Mouse (Mus musculus) regulatory T cell (primary cell): ENCODE data around the gene Gm20388.

ENCODE experiments used
- in situ Hi-C: fragments of 300-600 bp; cut with MboI, MseI; formaldehyde crosslinking; loops from one replicate; pipeline ENCODE4 v1.15.1; 2025; ENCODE audit warnings: high pct_unique_total_duplicates

The Gm20388 gene

DNA sequence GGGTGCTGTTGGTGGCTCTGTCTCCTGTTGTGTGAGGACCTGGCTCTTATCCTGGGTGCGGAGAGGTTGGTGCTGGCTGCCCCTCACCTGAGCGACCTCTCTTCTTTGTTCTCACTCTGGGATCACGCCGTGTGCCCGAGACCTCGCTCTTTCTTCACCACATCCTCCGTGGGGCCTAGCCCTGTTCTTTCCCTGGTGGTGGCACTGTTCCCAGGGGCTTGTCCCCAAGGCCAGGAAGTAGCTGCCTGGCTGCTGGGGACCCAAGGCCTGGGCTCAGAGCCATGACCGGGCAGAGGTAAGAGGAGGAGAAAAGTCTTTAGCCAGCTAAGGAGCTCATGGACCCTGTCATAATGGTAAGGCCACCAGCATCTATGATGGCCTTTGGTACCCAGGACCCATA, 343.0 kb downstream of the Gm20388 start:
- in situ Hi-C loops = no loop called here

GRCm38 (mm10) chr8:120255406-120255987, 344.9 kb downstream of the Gm20388 start:
- in situ Hi-C loops = no loop called here

DNA sequence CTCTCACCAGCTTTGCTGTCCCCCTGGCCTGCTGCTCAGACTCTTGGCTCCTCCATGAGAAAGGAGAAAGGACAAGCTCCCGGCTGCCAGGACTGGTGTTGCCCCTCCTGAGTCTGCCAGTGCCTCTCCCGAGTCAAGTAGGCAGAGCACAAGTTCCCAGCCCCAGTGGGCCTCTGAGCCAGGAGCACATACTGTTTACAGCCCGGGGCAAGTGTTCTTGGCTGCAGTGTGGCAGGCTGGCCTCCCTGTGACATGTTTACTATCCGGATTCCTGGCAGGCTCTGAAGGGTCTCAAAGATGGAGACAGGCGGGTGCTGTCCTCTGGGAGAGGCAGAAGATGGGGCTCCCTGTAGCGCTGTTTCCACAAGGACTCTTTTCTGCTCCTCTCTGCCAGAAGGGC, 346.3 kb downstream of the Gm20388 start:
- in situ Hi-C loops = no loop called here

GRCm38 (mm10) chr8:120259206-120259605, 348.6 kb downstream of the Gm20388 start:
- in situ Hi-C loops = no loop called here

DNA sequence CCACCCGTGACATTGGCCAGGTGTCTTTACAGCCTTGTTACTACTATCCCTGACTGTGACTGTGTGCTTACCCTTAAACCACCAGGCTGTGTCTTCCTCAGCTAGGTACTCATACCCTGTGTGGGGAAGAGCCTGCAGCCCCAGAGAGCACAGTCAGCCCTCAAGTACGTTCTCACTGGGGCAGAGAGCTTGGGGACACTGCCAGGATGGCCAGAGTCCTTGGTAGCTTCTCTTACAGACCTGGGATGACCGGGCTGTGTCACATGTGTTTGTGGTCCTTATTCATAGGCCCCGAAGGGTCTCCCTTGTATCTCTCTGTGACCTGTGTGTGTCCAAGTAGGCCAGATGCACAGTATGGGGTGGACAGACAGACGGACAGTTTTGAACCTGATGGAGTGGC, 350.0 kb downstream of the Gm20388 start:
- in situ Hi-C loops = no loop called here

DNA sequence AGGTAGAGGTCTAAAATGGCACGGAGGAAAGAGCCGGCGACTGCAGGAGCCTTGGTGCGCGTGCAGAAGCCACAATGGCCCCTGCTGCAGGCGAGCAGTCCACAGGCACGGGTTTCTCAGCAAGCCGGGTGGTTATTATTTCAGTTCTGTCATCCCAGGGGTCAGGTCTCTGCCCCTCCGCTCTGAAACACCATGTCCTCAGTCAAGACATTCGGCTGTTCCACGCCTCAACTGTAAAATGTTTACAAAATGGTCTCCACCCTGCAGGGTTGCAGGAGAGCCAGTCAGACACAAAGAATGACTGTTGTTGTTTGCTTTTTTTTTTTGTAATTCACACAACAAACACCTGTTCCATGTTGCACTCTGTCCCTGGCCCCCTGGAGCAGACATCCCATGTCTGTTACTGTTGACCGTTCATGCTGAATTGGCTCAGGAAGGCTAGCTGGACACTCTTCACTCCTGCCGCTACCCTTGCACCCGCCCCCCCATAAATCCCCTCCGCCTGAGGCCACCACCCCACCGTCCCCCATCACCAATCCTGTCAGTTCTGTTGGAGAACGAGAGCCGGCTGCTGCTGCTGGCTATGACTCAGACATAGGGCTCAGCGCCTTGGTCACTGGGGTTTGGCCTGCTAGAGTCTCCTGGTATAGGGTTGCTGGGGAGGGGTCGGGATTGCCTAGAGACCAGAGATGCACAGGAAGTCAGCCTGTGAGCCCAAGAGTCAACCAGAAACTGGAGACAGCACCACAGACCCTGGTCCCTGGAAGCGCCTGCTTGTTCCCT, 350.9 kb downstream of the Gm20388 start:
- in situ Hi-C loops = no loop called here

DNA sequence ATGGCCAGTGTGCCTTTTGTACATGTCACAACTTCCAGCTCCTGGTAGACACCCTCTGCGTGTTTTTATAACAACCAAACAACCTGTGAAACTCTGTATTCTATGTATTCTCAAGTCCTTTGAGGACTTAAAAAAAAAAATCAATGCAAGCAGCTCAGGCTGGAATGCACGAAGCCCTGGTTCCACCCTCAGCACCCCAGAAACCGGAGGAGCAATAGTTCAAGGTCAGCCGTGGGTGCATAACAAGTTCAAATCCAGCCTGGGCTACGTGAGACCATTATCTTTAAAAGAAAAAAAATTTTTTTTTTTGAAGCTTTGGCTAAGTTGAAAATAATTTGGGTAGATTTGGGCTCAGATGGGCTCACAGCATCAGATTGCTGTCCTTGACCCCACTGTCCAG, 353.2 kb downstream of the Gm20388 start:
- in situ Hi-C loops = no loop called here

DNA sequence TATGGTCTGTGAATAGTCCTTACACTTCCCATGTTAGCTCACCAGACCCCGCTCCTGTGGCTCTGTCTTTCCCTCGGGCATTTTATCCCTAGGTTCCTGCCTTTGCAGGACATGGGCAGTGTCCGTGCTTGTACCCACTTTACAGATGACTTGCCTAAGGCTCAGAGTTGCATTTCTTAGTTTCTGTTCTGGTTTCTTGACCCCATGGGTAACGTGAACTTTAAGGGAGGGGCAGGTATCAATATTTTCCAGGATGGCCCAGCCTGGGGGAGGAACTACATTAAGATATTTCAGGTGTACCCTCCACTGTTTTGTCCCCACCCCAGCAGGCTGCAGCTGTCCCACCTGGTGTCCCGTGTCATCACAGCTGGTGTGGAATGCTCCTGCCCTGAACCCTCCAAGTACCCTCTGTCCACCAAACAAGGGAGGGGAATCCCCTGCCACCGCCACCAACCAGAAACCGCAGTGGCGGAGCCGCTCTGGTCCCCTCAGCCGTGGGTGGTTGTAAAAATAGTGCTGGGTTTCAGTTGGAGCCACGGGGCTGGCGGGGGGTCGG, 353.8 kb downstream of the Gm20388 start:
- in situ Hi-C loops = no loop called here

DNA sequence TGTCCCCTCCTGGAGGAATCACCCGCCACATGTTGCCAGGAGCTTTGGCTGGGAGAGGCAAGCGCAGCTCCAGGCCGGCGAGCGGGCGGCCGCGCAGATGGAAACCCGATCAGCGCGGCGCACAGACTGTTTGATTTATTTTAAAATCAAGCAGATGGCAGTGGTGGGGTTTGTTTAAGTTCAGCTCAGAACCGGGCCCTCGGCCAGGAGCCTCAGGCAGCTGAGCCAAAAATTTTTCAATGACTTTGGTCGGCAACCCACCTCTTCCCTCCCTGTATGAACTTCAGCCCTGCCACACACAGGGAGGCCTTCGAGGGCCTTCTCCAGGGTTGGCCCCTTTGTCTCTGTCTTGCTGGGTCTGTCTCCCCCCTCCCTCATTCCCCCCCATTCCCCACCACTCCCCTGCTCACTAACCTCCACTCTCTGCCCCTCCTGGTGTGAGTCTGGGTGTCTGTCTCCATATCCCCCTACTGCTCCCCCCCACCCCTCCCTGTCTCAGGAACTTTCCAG, 354.4 kb downstream of the Gm20388 start:
- in situ Hi-C loops = no loop called here

DNA sequence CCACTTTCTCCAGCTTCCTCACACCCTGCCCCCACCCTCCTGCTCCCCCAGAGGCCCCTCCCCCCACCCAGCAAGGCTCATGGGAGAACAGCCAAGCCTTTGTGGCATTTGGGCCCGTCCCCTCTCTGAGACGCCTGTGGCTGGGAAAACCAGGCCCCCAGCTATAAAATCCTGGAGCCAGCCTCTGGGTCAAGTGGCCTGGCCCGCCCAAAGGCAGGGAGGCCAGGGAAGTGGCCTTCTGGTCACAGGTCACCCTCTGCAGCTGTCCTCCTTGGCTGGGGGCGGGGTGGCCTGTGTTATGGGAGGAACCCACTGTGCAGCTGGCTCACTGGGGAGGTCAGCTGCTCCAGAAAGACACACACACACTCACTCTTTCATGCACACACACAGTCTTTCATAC, 354.8 kb downstream of the Gm20388 start:
- in situ Hi-C loops = no loop called here

DNA sequence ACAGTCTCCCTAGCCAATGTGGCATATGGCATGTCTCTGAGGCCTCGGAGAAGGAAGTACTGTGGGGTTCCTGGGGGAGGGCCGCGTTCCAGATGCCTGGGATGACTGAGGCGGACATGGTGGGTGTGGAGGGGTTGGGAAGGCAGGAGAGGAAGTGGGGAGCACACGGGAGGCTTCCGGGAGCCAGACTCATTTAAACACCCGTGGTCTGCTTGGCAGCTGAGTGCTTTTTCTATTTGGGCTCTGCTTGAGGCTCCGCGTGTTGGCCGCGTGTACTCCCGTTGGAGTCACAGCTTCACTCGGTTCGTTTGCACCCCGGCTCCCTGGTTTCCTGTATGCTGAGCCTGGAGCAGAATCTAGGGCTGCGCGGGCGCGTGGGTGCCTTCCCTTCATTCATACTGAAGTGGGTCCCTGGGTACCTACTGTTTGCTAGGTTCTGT, 357.9 kb downstream of the Gm20388 start:
- in situ Hi-C loops = no loop called here

GRCm38 (mm10) chr8:120270449-120270848, 359.8 kb downstream of the Gm20388 start:
- in situ Hi-C loops = no loop called here

DNA sequence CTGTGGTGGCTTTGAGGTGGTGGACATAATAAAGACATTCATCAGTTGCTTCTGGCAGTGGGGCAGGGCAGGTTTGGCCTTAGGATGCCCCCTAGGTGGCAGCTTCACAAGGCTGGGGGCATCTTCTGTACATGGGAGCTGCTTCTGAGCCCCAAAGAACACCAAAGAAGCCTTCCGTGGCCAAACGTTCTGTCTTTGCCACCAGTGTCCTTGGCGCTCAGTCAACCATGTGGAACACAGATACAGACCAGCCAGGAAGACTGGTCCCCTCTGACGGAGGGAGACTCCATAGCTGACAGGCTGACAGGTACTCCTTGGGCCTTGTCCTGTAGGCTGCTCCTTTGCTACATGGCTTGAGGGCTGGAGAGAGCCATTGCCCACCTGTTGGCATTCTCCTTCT, 362.8 kb downstream of the Gm20388 start:
- in situ Hi-C loops = no loop called here

- in situ Hi-C loops = no loop called here
These were observed 365.6 kb downstream of the Gm20388 start for GRCm38 (mm10) chr8:120276051-120276890.

DNA sequence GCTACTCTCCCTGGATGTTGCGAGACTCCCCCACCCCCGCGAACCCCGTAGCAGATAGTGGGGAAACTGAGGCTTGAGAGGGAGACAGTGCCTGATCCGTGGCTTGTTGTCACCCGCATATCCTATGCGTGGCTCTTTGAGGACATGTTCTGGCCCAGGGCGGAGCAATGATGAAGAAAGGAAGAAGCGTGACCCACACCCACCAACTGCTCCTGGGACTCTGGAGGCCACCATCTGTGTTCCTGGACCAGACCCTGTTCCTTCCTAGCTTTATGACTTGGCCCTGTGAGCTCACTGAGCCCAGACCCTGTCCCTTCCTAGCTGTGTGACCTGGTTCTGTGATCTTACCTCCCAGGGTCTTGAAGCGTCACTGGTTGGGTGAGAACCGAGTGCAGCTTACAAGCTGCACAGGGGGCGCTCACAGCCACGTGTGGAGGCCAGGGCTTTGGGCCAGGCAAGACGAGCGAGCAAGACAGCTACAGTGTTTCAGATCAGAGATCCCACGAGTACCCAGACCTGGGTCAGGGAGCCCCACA, 366.3 kb downstream of the Gm20388 start:
- in situ Hi-C loops = no loop called here

DNA sequence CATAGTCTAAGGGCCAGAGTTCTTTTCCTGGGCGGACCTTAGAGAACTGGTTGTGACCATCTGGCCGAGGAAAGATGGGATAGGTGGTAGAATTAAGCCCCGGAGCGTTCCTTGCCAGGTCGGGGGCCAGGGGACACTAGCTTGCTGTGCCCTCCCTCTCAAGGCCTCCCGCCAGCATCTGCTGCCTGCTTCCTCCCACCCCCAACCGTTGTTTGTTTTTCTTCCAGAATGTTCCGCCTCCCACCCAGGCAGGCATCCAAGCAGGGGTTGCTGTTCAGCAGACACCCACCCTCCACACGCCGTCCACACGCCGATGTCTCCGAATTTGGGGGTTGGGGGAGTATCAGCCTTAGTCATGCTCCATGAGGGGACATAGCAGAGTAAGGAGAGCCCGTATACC, 367.4 kb downstream of the Gm20388 start:
- in situ Hi-C loops = no loop called here

- in situ Hi-C loops = no loop called here
These were observed 368.8 kb downstream of the Gm20388 start for GRCm38 (mm10) chr8:120279418-120279817.

- in situ Hi-C loops = no loop called here
These were observed 370.8 kb downstream of the Gm20388 start for GRCm38 (mm10) chr8:120281487-120281886.

GRCm38 (mm10) chr8:120282465-120282864, 371.8 kb downstream of the Gm20388 start:
- in situ Hi-C loops = no loop called here

GRCm38 (mm10) chr8:120284265-120284664, 373.6 kb downstream of the Gm20388 start:
- in situ Hi-C loops = no loop called here

DNA sequence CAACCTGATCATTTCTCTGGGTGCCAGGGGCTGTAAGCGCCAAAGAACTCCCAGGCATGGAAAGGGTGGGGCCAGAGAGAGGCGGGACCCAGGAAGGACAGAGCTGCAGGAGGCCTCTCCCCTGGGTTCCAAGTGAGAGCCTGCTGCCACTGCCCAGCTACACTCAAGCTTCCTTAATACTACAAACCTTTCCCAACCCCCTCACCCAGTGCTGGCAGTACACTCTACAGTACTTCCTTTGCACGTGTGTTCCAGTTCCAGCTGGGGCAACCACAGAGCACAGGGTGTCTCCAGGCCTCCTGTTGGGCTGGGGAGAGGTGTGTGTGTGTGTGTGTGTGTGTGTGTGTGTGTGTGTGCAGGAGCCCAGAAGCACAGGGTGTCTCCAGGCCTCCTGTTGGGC, 374.4 kb downstream of the Gm20388 start:
- in situ Hi-C loops = no loop called here

DNA sequence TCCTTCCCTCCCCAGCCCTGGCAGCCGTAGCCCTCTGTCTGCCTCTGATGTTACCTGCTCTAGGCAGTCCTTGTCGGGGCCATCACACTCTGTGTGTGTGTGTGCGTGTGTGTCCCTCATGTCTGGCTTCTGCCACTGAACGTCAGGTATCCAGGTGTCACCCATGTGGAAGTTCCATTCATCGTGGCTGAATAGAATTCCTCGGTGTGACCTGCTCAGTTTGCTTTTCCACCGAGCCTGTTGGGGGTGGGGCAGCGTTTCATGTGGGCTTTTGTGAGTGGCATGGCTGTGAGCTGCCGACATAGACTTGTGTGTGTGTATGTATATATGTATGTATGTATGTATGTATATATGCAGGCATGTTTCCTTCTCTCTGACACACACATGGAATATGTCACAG, 375.2 kb downstream of the Gm20388 start:
- in situ Hi-C loops = no loop called here
